Mouse (Mus musculus): Measurements from ENCODE around the gene Olfr1094. TPM values are rescaled to one million over a fixed set of nuclear protein-coding genes. Genes with fewer than 3 reads are reported as not detected.

Gene Olfr1094
- polyA plus RNA-seq (2012; rRNA removed) = not detected in 2 replicates

DNA sequence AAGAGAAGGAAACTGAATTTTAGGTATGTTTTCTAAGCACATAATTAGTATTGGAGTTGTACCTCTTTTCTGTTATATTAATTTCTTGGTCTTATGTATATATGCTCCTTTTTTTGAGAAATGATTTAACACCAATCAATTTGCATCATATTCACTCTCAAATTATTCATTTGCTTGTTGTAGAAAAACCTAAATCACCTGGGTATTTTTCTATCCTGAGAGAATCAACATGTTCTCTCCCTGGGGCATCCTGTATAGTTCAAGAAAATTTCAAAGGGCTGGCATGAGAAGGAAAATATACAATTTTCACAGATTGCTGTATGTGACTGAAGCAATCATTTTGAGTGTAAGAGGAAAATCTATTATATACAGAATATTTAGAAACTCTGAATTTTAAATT is at the start of gene Olfr1094:
Olfr1094 (plus strand) TSS at position 301 of the 400 bp plus-strand sequence.
- Histone ChIP-seq H3K4me3 (replicated peaks; ENCODE audit: extremely low read depth, low read depth, low read length) (no peak within 1 kb of the TSS), H3K4me1 (ENCODE audit: control insufficient read depth, insufficient read depth, low read length) (no peaks in the 10 kb centered on the region)
- TF ChIP-seq POLR2A (IDR thresholded peaks at IDR 0.05; ENCODE audit: borderline replicate concordance, extremely low read depth, low read depth, low read length) (no peak), CTCF (IDR thresholded peaks at IDR 0.05; ENCODE audit: insufficient read depth, low read length) (no peak)
- no peak for DNase-seq

- no peaks in the 10 kb centered on the region for H3K4me1 ChIP-seq (ENCODE audit: control insufficient read depth, insufficient read depth, low read length)
- no peak within 1 kb of the TSS for H3K4me3 ChIP-seq (replicated peaks; ENCODE audit: extremely low read depth, low read depth, low read length)
- no peak for DNase-seq
- no peak for TF ChIP-seq CTCF (IDR thresholded peaks at IDR 0.05; ENCODE audit: insufficient read depth, low read length)
- TF ChIP-seq POLR2A (IDR thresholded peaks at IDR 0.05; ENCODE audit: borderline replicate concordance, extremely low read depth, low read depth, low read length) = no peak
- WGBS = 60% methylated on average over 2 of the region's 2 CpGs
These were observed 42.3 kb upstream of the Olfr1094 start, which contains the start of gene Olfr1093 for GRCm38 (mm10) chr2:86782179-86782578. TSS of gene Olfr1093 (plus strand) at chr2:86782479.

DNA sequence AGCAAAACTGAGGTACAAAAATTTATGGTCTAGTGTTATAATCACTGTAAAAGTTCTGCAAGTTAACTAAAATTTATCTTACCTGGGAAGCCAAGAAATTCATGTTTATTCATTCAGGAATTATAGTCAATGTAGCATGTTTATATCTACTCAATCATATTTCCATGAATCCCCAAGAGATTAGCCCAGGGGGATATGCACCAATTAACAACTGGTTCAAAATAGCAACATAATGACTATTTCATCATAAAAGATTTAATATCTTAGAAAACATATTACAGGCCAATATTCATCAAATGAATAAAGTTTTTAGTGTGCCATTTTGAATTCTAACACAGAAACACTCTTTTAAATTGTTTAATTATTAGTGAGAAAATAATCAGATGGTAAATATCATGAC is 14.5 kb upstream of the Olfr1094 start, which contains the start of gene Olfr141:
Olfr141 (minus strand) TSS at position 101 of the 400 bp plus-strand sequence.
- TF ChIP-seq CTCF (IDR thresholded peaks at IDR 0.05; ENCODE audit: insufficient read depth, low read length) (no peak), POLR2A (IDR thresholded peaks at IDR 0.05; ENCODE audit: borderline replicate concordance, extremely low read depth, low read depth, low read length) (no peak)
- no peak for DNase-seq
- H3K4me1 ChIP-seq (ENCODE audit: control insufficient read depth, insufficient read depth, low read length) = no peaks in the 10 kb centered on the region
- H3K4me3 ChIP-seq (replicated peaks; ENCODE audit: extremely low read depth, low read depth, low read length) = no peak within 1 kb of the TSS

- no peak for DNase-seq
- no peak within 1 kb of the TSS for H3K4me3 ChIP-seq (replicated peaks; ENCODE audit: extremely low read depth, low read depth, low read length)
- TF ChIP-seq CTCF (IDR thresholded peaks at IDR 0.05; ENCODE audit: insufficient read depth, low read length) = no peak
- TF ChIP-seq POLR2A (IDR thresholded peaks at IDR 0.05; ENCODE audit: borderline replicate concordance, extremely low read depth, low read depth, low read length) = no peak
- H3K4me1 ChIP-seq (ENCODE audit: control insufficient read depth, insufficient read depth, low read length) = no peaks in the 10 kb centered on the region
- 86% methylated on average over 3 of the region's 3 CpGs for WGBS
These were observed 27.1 kb downstream of the Olfr1094 start, which contains the start of gene Olfr1095 for GRCm38 (mm10) chr2:86851596-86851995. TSS of gene Olfr1095 (minus strand) at chr2:86851696.

GRCm38 (mm10) chr2:86874702-86875101 is 50.2 kb downstream of the Olfr1094 start, which contains the start of gene Gm13723:
TSS of gene Gm13723 (minus strand) at chr2:86874802.
- TF ChIP-seq POLR2A (IDR thresholded peaks at IDR 0.05; ENCODE audit: borderline replicate concordance, extremely low read depth, low read depth, low read length) (no peak), CTCF (IDR thresholded peaks at IDR 0.05; ENCODE audit: insufficient read depth, low read length) (no peak)
- DNase-seq = no peak
- Histone ChIP-seq H3K4me1 (ENCODE audit: control insufficient read depth, insufficient read depth, low read length) (no peaks in the 10 kb centered on the region), H3K4me3 (replicated peaks; ENCODE audit: extremely low read depth, low read depth, low read length) (no peak within 1 kb of the TSS)
- WGBS = 39% methylated on average over 1 of the region's 1 CpGs

Other genes starting within 250 kb of the Olfr1094 start
- not detected in 2 replicates for gene Olfr1082, start 225.7 kb upstream of the Olfr1094 start, polyA plus RNA-seq (2012; rRNA removed)
- gene Olfr1084, start 184.9 kb upstream of the Olfr1094 start, polyA plus RNA-seq (2012; rRNA removed) = not detected in 2 replicates
- not detected in 2 replicates for gene Olfr1085, start 162.6 kb upstream of the Olfr1094 start, polyA plus RNA-seq (2012; rRNA removed)
- gene Olfr1086, start 144.6 kb upstream of the Olfr1094 start, polyA plus RNA-seq (2012; rRNA removed) = not detected in 2 replicates
- not detected in 2 replicates for gene Olfr1087, start 126.3 kb upstream of the Olfr1094 start, polyA plus RNA-seq (2012; rRNA removed)
- not detected in 2 replicates for gene Olfr1089, start 91.0 kb upstream of the Olfr1094 start, polyA plus RNA-seq (2012; rRNA removed)
- not detected in 2 replicates for gene Olfr1090, start 65.7 kb upstream of the Olfr1094 start, polyA plus RNA-seq (2012; rRNA removed)
- gene Olfr1093, start 42.2 kb upstream of the Olfr1094 start, polyA plus RNA-seq (2012; rRNA removed) = not detected in 2 replicates
- gene Olfr141, start 14.6 kb upstream of the Olfr1094 start, polyA plus RNA-seq (2012; rRNA removed) = not detected in 2 replicates
- not detected in 2 replicates for gene Olfr1095, start 27.0 kb downstream of the Olfr1094 start, polyA plus RNA-seq (2012; rRNA removed)
- gene Gm13723, start 50.1 kb downstream of the Olfr1094 start, polyA plus RNA-seq (2012; rRNA removed) = not detected in 2 replicates
- gene Olfr1097, start 67.6 kb downstream of the Olfr1094 start, polyA plus RNA-seq (2012; rRNA removed) = not detected in 2 replicates
- not detected in 2 replicates for gene Olfr1098, start 99.9 kb downstream of the Olfr1094 start, polyA plus RNA-seq (2012; rRNA removed)
- not detected in 2 replicates for gene Olfr1099, start 136.0 kb downstream of the Olfr1094 start, polyA plus RNA-seq (2012; rRNA removed)
- not detected in 2 replicates for gene Olfr1100, start 155.3 kb downstream of the Olfr1094 start, polyA plus RNA-seq (2012; rRNA removed)
- not detected in 2 replicates for gene Olfr1101, start 166.6 kb downstream of the Olfr1094 start, polyA plus RNA-seq (2012; rRNA removed)
- not detected in 2 replicates for gene Olfr1102, start 173.7 kb downstream of the Olfr1094 start, polyA plus RNA-seq (2012; rRNA removed)
- gene Olfr1104, start 202.4 kb downstream of the Olfr1094 start, polyA plus RNA-seq (2012; rRNA removed) = not detected in 2 replicates
- not detected in 2 replicates for gene Olfr1105, start 211.9 kb downstream of the Olfr1094 start, polyA plus RNA-seq (2012; rRNA removed)
- not detected in 2 replicates for gene Olfr1106, start 227.6 kb downstream of the Olfr1094 start, polyA plus RNA-seq (2012; rRNA removed)

All from lung, adult 2 months (tissue).